Mouse (Mus musculus) brain, embryonic 14.5 days (tissue): ENCODE measurements at regions not wholly inside any gene's neighbourhood (a gene's known extent, or its start where the extent isn't known, plus 50 kb on each side); places are given as distances from the start of the nearest gene placed in this dataset.

Source experiments
- CTCF ChIP-seq: fragments of 200-500 bp; IDR thresholded peaks from 2 replicates; pipeline ENCODE4 v1.5.1; 2012; ENCODE audit warnings: inconsistent platforms, mild to moderate bottlenecking, moderate library complexity, borderline replicate concordance; ENCODE audit not compliant: insufficient read depth, insufficient read length; ENCODE audit errors: extremely low read depth
- POLR2A ChIP-seq: fragments of 200-500 bp; IDR thresholded peaks from 2 replicates; pipeline ENCODE4 v1.6.1; 2012; ENCODE audit warnings: mild to moderate bottlenecking, inconsistent platforms, borderline replicate concordance; ENCODE audit not compliant: poor library complexity, insufficient read depth, insufficient read length, severe bottlenecking; ENCODE audit errors: extremely low read depth

- no peak for TF ChIP-seq CTCF
- no peak for TF ChIP-seq POLR2A
Observed at GRCm38 (mm10) chr13:53822061-53822460, 233.4 kb downstream of the Drd1 start.
